Mouse (Mus musculus): ENCODE data around the gene Ppp4r1.

The Ppp4r1 gene

GRCm38 (mm10) chr17:65771951-65772934 lies 10.1 kb upstream of the Ppp4r1 start, which contains the start of gene Rab31:
TSS of gene Rab31 (minus strand) at chr17:65772752.
- intact Hi-C loops (cut with DNase I): loop anchor here (5.0 kb wide), 1 partner anchor 35 kb away; no protein-coding TSS in a partner anchor

- intact Hi-C loops (cut with DNase I): loop anchor here (5.0 kb wide), 1 partner anchor 36 kb away; no protein-coding TSS in a partner anchor
Observed at GRCm38 (mm10) chr17:65773617-65774016, 8.8 kb upstream of the Ppp4r1 start.

GRCm38 (mm10) chr17:65774439-65774838 lies 7.9 kb upstream of the Ppp4r1 start:
- intact Hi-C loops (cut with DNase I): loop anchor here (5.0 kb wide), 1 partner anchor 37 kb away; no protein-coding TSS in a partner anchor

- intact Hi-C loops (cut with DNase I): no loop called here
Observed at GRCm38 (mm10) chr17:65776228-65776627, 6.1 kb upstream of the Ppp4r1 start.

- intact Hi-C loops (cut with DNase I): no loop called here
Observed at GRCm38 (mm10) chr17:65777461-65777860, 4.9 kb upstream of the Ppp4r1 start.

GRCm38 (mm10) chr17:65780970-65781369 lies 1.4 kb upstream of the Ppp4r1 start:
- intact Hi-C loops (cut with DNase I): loop anchor here (5.0 kb wide), 1 partner anchor 169 kb away; the partner anchor contains the start of gene Vapa

- intact Hi-C loops (cut with DNase I): loop anchor here (5.0 kb wide), 1 partner anchor 171 kb away; the partner anchor contains the start of gene Vapa
Observed at GRCm38 (mm10) chr17:65783182-65784161, 1.1 kb downstream of the Ppp4r1 start.

- intact Hi-C loops (cut with DNase I): loop anchor here (5.0 kb wide), 2 partner anchors 77 to 172 kb away; partner anchors contain the start of gene Vapa
Observed at GRCm38 (mm10) chr17:65784610-65785140, 2.3 kb downstream of the Ppp4r1 start.

- intact Hi-C loops (cut with DNase I): loop anchor here (5.0 kb wide), 1 partner anchor 78 kb away; no protein-coding TSS in a partner anchor
Observed at GRCm38 (mm10) chr17:65785707-65786106, 3.3 kb downstream of the Ppp4r1 start.

- intact Hi-C loops (cut with DNase I): loop anchor here (5.0 kb wide), 1 partner anchor 79 kb away; no protein-coding TSS in a partner anchor
Observed at GRCm38 (mm10) chr17:65786225-65786624, 3.9 kb downstream of the Ppp4r1 start.

GRCm38 (mm10) chr17:65787261-65787660 lies 4.9 kb downstream of the Ppp4r1 start:
- intact Hi-C loops (cut with DNase I): loop anchor here (5.0 kb wide), 1 partner anchor 80 kb away; no protein-coding TSS in a partner anchor

GRCm38 (mm10) chr17:65788542-65789291 lies 6.3 kb downstream of the Ppp4r1 start:
- intact Hi-C loops (cut with DNase I): loop anchor here (5.0 kb wide), 1 partner anchor 81 kb away; no protein-coding TSS in a partner anchor

- intact Hi-C loops (cut with DNase I): loop anchor here (5.0 kb wide), 1 partner anchor 82 kb away; no protein-coding TSS in a partner anchor
Observed at GRCm38 (mm10) chr17:65789576-65789975, 7.2 kb downstream of the Ppp4r1 start.

GRCm38 (mm10) chr17:65791161-65791560 lies 8.8 kb downstream of the Ppp4r1 start:
- intact Hi-C loops (cut with DNase I): no loop called here

GRCm38 (mm10) chr17:65793307-65793930 lies 11.0 kb downstream of the Ppp4r1 start:
- intact Hi-C loops (cut with DNase I): no loop called here

GRCm38 (mm10) chr17:65794096-65794850 lies 11.9 kb downstream of the Ppp4r1 start:
- intact Hi-C loops (cut with DNase I): no loop called here

- intact Hi-C loops (cut with DNase I): no loop called here
Observed at GRCm38 (mm10) chr17:65796056-65796455, 13.7 kb downstream of the Ppp4r1 start.

- intact Hi-C loops (cut with DNase I): no loop called here
Observed at GRCm38 (mm10) chr17:65798446-65798845, 16.1 kb downstream of the Ppp4r1 start.
